Mouse (Mus musculus) CD8-positive naive resting alpha-beta T cell, adult 2 months (primary cell): Measurements from ENCODE around the gene Arl4d.

Source experiments
- DNase-seq, 2 experiments: peaks; one replicate each; pipeline ENCODE4 v3.0.0; 2022; ENCODE audit warnings: low read depth in 2 of 2, low spot score in 2 of 2

Gene Arl4d

DNA sequence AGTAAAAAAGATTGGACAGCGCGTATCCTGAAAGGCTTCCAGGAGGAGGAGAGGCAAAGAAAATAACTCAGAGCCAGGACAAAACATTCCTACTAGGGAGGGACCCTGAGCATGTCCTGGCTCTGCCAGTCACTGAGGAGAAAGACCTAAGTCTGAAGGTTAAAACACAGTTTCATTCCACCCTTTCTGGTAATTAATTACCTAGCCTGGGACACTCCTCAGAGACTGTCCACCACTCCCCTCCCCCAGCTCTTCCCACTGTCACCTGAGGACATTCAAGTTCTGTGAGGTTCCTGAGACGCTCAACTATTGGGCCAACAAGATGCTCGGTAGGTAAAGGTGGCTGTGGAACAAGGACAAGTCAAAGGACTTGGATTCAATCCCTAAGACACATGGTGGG, 10.0 kb downstream of the Arl4d start:
- no peak for DNase-seq

DNA sequence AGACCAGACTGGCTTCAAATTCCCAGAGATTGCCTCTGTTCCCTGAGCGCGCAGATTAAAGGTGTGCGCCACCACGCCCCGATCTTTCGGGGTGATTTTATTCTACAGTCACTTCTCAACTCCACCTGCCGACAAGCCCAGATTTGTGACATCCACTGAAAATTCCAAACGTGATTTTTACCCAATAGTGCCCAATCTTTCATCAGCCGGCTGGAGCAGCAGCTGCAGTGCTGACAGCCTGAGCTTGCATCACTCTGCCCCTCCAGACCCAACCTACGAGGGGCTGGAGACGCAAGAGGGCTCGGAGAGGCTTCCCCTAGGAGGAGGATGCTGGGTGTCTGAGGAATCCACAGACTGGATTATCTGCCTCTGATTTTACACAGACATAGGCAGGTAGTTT, 12.3 kb downstream of the Arl4d start:
- DNase-seq = no peak

DNA sequence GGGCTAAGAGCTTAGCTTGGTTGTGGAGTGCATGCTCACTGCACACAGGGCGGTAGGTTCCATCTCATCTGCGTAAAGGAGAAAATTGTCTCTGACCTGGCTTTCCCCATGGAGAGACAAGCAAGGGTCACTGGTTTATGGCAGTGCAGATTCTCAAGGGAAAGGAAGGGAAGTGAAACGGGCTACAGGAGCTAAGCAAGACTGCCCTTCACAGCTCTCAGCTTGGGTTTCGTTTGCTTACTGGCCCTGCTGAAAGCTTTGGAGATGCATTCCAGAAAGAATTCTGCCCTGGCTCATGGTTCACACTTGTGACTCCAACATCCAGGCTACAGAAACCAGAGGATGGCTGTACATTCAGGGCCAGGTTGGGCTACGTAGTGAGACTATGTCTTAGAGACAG, 13.4 kb downstream of the Arl4d start:
- DNase-seq = no peak

DNA sequence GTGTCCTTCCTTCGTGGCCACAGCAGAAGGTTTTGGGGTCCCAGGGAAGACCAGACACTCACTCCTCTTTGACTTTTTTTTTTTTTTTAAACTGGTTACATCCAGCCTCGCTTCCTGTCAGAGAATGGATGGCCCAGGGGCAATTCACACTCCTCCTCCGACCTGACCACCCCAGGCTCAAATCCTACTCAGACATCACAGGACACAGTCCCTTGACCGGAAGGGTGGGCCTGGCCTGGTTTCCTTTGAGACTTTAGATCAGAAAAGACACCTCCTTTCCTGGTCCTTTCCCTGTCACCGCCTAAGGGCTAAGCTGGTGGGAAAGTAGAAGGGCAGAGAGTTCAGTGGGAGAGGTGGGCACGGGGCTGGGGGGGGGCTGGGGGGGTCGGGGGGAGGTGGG, 14.6 kb downstream of the Arl4d start:
- DNase-seq = no peak

DNA sequence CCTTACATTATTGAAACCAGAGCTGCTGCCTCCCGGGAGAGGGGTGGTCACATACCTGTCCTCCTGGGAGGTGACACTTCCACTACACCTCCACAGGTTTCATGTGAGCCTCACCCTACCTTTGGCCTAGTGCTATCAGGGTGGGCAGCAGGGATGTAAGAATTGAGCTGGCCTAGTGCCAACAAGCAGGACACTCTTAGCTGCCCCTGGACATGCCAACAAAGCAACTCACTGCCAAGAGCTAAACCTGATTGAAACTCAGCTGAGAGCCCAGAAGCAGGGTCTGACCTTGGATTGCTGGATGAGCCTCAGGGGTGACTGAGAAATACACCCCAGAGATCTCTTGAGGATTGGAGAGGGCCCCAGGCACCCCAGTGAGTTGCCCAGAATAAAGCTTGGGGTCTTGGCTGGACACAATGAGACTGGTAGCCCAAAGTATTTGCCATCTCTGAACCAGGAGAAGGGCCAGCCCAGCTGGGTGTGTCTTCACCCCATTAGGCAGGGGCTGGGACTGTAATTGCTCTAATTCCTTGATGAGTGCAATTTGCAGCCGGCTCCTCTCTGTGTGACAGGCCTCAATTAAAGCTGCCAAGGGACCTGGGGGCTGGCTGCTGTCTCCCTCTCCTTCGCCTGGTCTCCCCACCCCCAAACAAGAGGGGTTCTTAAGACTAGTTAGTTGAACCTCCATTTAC, 15.4 kb downstream of the Arl4d start:
- DNase-seq = no peak

DNA sequence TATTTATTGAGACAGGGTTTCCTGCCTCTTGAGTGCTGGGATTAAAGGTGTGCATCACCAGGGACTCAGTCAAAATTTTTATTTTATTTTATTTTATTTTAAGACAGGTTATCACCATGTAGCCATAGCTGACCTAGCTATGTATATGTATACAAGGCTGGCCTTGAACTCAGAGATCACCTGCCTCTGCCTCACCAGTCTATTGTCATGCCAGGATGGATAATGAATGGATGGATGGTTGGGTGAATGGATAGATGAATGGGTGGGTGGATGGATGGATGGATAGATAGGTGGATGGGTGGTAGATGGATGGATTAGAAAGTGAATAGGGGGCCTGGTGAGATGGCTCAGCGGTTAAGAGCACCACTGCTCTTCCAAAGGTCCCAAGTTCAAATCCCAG, 16.6 kb downstream of the Arl4d start:
- DNase-seq = no peak

DNA sequence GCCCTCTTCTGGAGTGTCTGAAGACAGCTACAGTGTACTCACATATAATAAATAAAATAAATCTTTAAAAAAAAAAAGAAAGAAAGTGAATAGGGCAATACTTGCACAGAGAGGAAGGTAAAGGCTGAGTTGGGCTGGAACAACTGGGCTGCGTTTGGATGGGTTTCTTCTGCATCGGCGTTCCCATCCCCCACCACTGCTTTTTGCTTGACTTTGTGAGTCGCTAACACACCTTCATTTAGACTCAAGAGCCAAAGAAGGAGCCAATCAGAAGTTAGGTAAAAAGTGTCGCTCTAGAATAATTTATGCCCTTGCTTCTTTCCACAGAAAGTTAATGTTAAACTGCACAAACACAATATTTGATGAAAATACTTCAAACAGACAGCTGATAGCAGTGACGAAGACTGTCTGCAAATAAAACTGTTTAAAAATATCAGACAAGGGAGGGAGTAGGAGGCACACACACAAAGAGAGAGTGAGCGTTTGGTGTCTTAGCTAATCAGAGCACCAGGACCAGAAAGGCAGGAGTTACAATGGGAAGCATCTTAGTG, 17.1 kb downstream of the Arl4d start:
- DNase-seq = no peak

DNA sequence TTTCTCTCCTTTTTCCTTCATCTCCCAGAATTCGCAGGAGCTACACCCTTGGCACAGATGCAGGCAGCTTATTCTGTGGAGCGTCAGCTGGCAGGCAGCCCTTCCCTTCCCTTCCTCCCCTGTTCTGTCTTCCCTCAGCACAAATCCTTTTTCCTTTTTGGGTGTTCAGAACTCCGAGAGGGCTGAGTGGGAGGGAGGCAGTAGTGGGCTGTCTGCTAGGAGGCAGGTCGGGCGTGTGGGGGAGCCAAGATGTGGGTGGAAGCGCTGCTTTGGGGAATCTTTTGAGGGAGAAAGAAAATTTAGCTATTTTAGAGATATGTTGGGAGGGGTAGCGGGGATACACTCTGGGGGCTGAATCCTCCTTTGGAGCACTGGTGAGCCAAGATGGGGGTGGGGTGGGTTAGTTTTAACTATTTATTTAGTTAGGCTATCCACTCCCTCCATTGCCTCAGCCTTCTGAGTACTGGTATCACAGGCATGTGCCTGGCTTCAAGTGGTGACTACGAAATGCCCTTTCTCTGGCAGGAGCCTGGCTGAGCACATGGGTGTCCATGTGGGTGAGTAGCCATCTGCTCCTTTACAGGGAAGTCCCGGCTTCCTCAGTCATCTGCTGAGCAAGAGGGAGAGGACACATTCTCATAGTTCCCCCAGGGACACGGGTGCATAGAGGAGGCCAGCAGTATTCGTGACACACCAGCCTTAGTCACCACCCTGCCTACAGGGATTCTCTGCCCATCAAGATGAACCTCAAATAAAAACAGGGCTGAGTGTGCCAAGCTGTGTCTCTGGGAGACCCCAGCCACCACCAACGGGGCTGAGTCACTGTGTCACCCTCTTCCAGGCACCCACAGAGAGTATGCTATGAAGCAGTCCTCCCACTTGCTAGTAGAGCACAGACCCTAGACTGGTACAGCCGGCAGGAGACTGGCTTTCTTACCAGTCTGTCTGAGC, 22.3 kb downstream of the Arl4d start:
- no peak for DNase-seq

DNA sequence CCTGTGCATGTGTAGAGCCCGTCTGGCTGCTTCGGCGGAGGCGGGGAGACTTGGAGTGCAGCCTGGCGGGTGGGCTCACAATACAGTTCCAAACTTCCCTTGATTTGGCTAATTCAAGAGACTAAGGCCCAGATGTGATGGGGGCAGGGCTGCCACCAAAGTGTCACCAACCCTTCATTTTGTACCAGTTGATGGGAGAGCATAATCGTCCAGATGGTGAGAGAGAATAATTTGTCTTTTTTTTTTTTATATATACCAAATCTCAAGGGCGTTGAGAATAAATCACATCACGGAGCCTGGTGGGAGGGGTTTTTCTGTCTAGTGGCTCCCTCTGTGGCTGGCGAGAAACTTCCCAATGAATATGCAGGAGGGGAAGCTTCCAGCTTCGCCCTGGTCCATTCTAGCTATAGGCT, 24.4 kb downstream of the Arl4d start:
- no peak for DNase-seq

DNA sequence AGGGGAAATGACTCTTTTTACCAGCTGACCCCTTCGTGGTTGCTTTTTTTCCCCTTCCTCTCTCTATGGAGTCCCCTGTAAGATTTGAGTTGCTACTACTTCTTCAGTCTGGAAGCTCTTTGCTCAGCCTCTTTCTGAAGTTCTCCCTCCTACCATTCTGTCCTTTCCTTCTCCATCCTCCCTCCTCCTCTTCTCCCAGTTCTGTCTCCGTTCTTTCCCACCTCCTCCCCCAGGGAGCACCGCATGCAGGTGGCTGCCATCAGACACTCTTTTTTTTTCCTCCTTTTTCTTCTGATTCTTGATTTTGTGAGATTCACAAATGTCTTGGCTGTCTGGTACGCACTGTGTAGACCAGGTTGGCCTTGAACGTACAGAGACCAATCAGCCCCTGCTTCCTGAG, 25.0 kb downstream of the Arl4d start:
- DNase-seq = no peak

DNA sequence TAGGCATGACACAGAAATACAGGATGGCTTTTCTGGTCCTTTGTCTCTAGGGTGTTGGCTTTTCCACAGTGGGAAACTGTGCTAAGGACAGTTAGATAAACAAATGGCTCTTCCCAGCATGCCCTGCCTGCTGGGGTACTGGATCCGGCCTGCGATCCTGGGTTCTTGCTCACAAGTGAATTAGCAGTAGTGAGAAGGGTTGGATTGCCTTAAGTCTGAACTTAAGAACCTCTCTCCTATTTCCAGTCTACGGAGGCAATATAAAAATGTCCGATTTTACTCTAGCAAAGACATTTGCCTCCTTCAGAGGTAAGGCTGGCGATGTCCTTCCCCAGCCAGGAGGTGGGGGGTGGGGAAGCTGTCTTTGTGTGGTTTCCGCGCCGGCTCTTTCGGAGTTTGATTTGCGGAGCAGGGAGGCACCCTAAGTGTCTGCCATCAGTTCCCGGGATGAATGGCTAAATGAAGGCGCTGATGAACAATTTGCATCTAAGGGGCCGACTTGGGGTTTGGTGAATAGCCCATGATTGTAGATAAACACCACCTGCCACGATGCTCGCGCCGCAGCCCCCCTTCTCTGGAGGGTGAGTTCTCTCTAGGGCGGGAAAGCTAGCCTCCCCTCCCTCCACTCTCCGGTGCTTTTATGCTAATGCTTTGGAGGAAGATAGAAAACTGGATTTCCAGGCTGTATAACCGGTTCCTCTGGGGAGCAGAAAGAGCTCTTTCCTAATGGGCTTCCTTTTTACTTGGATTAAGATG, 30.7 kb downstream of the Arl4d start:
- no peak for DNase-seq

DNA sequence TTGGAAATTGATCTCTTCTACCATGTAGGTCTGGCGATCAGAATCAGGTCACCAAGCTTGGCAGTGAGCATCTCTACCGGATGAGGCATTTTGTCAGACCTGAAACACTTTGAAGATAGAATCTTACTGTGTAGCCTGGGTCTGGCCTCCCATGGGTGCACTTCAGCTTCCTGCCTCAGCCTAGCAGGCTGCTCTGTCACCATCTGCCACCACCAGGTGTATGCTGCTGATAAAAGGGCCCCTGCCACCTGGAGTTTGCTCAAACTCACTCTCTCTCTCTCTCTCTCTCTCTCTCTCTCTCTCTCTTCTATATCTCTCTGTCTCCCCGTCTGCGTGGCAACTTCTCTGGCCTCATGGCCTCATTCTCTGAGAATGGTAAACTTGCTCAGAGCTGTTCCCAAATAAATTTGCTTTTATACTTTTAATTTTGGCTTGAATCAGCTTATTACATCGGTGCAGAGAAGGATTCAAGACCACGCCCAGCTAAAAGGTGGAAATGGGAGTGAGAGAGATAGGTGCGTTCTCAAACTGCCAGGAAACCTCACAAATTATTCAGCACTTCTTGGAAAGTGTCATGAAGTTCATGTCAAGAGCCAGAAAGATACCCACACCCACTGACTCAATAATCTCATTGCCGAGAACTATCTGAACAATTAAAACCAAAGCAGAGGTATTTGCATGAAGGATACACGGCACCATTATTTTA, 32.0 kb downstream of the Arl4d start:
- DNase-seq = no peak

DNA sequence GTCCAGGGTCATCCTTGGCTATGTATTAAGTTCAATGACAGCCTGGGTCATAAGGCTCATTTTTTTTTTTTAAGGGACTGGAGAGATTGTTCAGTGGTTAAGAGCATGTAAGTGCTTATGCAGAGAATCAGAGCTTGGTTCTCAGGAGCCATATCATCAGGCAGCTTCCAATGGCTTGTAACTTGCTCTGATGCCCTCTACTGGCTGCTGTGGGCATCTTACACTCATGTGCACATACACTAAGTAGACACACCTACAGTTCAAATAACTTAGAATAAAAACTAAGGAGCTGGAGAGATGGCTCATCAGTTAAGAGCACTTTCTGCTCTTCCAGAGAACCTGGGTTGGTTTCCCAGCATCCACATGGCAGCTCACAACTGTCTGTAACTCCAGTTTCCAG, 32.8 kb downstream of the Arl4d start:
- no peak for DNase-seq

DNA sequence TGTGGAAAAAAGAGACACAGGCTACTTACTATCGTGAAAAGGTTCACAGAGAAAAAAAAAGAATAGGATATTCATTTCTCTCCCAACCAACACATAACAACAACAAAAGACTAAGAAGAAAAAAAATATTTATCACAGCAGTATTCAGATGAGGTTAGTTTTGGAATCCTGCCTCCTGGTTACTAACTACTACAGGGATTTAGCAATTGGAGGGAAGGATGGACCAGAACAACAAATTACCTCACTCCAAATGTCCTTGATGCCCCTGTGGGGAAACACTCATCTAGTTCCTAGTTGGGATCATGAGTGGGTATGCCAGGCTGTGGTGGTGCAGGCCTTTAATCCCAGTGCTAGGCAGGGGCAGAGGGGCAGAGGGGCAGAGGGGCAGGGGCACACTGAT, 34.2 kb downstream of the Arl4d start:
- DNase-seq = no peak

DNA sequence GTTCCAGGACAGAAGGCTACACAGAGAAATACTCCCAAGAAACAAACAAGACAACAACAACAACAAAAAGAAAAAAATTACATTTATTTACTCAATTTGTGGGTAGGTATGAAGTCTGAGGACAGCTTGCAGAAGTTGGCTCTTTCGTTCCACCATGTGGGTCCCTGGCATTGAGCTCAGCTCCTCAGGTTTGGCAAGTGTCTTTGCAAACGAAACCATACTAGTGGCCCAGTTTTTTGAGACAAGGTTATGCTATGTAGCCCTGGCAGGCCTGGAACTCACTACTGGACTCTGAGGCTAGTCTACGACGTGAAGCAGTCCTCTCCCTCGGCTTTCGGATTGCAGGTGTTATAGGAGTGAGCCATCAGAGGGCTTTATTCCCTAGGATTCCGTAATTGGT, 34.6 kb downstream of the Arl4d start:
- DNase-seq = no peak

DNA sequence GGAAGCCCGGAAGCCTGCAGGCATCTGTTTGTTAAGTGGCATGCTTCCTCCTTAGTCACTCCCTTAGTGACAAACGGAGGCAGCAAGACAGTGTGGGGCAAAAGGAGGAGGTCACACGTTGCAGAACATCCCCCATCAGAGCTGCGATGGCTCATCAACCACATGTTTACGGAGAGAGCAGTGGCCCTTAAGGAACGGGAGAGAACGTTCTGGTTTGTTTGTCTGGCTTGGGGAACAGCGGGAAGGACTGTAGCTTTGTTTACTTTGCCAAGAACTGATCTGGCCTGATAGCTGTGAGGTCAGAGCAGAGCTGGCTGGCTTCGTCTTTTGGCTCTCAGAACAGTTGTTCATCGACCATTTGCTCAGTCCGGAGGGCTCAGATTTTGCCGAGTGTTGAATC, 35.1 kb downstream of the Arl4d start:
- DNase-seq = no peak

DNA sequence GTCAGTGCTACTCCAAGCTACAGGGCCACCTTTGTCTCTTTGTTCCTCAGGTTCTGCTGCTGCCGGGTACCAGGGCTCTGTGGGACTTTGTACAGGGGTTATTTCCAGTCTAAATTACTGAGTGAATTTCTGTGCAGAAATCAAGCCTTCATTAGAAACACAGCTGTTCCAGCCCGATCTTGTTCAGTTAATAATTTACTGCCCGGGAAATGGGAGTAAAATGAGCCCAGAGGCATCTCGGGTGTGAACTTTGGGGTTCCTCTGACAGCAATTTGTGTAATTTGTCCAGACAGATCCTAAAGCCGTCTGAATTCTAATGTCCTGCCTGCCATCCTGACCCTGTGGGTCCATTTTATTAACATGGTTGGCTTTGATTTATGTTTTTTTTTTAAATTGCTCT, 38.7 kb downstream of the Arl4d start:
- DNase-seq = no peak

DNA sequence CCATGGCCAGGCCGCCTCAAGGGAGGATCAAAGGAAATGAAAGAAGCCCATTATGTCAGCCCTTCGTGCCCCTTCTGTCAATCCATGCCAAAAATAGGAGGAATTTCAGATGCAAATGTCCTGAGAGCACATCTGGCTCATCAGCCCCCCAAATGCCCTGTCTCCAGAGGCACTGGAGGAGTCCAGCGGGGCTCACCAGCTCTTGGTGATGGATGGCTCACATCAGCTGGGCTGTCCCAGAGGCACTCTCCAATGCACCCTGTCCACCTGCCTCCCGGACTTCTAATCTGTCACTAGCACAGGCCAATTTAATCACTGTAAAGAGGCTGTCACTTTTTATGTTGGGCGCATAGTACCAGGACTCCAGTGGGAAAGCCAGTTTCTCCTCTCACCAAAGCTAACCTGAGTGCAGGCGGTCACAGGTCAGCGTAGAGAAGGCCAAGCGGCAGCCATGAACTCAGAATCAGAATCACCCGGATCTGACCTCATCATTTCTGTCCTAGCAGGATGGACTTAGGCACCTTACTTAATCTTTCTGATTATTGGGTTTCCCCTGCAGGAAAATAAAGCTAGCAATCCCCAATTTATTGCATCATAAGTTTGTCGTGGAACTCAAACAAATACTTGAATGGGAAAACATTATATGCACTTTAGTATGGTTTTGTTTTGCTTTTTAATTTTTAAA, 41.6 kb downstream of the Arl4d start:
- DNase-seq = no peak

DNA sequence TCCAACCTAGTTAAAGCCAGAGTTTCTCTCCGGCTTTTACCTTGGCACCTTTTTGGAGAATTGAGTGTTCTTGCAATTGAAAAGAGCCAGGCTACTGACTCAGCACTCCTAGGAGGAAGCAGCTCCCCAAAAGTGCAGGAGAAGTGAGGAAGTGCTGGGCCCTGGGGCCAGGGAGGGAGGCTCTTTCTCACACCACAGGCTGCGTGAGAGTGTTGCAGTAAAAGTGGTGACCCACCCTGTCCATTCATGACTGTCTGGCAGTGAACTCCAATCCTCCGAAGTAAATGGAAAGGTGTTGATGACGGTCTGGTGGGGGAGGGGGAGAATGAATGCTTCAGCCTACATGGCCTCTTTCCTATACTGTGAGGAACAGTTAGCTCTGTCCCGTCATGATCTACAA, 43.1 kb downstream of the Arl4d start:
- no peak for DNase-seq

DNA sequence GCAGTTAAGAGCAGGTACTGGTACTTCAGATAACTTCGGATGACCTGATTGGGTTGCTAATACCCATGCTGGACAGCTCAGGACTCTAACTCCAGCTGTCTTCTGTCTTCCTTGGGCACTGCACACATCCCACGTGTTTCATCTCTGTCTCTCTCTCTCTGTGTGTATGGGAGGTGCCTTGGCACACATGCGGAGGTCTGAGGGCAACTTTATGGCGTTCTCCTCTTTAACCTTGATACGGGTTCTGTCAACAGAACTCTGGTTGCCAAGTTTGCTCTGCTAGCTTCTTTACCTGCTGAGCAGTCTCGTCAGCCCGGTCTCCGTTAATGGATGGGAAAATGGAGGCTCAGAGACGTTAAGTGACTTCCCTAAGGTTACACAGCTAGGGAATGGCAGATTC, 47.5 kb downstream of the Arl4d start:
- DNase-seq = no peak
